Mouse (Mus musculus) urinary bladder, postnatal 14 days (tissue): ENCODE measurements at regions not wholly inside any gene's neighbourhood (a gene's known extent, or its start where the extent isn't known, plus 50 kb on each side); places are given as distances from the start of the nearest gene placed in this dataset.
A peak's percentile ranks its signal among the peaks of the same experiment; 100 is the strongest.
"Not testable (repeated sequence)": the region's sequence is repeated elsewhere in the genome, so short reads cannot be mapped to it uniquely, and the experiment has no call there.

ENCODE experiments used
- DNase-seq: peaks from one replicate; pipeline ENCODE4 v3.0.0; 2021; ENCODE audit warnings: low spot score

DNA sequence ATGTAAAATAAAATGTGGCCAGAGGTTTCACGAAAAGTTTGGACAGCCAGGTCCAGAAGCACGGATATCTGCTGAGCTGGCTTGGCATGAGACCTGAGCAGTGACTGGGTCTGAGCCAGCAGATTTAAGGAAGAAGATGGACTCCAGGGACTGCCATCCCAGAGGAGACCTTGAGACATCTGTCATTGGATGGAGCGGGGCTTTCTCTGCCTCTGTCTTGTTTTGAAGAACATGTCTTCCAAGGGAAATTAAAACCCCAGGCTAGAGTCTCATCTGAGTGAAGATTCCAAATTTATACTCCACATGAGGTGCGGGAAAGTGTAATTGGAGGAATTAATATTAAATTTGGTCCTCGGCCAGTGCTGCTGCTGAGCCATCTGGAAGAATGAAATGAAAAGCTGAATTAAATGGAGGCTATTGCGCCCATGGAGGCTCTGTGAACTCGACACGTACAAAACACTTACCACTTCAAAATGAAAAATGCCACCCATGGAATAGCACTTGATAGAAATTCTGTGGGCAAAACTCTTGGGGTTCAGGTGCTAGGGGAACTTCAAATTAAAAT, 129.8 kb upstream of the Adcy2 start:
- DNase-seq, result no peak

DNA sequence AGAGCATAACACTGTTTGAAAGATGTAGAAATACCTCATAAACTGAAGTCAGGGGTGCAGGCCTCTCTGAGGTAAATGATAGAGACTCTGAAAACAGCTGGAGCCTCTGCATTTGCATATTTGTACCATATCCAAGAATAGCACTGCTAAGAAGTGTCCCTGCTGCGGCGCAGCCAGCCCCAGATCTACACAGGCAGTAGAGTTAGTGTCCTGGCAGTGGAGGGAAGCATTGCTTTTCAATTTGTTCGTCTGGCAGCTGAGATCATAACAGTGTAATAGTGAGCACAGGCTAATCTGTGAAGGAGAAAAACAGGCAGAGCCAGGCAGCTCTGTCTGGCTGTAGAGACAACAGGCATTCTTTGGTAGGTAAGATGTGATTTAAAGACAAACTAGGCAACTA, 128.2 kb upstream of the Adcy2 start:
- DNase-seq, result no peak

GRCm38 (mm10) chr13:69118743-69119142, 119.4 kb upstream of the Adcy2 start:
- DNase-seq, result not testable (repeated sequence)

GRCm38 (mm10) chr13:69109168-69109567, 109.8 kb upstream of the Adcy2 start:
- DNase-seq, result no peak

DNA sequence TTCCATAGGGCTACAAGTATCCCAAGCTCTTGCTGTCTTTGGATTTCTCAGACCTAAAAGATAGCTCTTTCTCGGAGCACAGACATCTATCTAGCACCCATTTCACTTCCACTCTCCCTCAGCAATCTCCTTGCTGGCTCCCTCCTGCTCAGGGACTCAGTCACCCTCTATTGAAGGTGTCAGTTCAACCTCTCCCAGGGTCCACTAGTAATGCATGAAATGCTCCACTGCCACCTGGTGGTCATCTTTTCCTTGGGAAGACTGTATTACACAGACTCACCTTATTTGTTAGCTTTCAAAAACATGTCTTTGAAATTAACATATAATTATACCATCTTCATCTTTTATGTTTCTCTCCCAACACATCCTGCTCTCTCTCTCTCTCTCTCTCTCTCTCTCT, 87.3 kb upstream of the Adcy2 start:
- peak; percentile 45 for DNase-seq

DNA sequence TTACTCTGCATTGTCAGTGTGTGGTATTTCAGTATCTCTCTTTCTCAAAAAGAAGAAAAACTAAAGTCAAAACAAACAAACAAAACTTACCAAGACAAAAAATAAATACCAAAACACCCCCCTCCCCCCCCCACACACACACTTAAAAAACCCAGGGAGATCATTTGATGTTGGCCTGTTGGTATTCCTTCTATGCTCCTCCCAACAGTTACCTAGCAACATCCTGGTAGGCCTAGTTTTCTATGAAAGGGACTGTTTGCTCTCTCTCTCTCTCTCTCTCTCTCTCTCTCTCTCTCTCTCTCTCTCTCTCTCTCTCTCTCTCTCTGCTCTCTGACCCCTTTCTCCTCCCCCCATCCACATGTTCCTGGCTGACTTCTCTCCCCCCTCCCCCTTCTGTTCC, 71.0 kb upstream of the Adcy2 start:
- DNase-seq, result no peak

GRCm38 (mm10) chr13:69069817-69070216, 70.5 kb upstream of the Adcy2 start:
- no peak for DNase-seq

DNA sequence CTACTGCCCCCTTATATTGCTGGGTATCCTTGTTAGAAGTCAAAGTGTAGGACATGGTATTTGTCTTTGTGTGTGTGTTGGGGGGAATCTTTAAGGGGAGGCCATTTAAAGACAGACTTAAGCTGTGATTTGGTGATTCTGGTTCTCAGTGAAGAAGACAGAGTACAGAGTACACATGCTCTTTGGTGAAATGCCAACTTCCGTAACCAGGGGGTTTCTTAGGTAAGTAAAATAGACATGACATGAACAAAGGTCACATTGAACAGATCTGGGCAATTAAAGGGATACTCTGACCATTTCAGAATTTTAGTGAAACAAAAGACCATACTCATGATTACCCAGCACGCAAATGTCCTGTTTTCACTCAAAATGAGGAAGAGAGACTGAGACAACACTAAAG, 67.3 kb upstream of the Adcy2 start:
- DNase-seq, result no peak

- no peak for DNase-seq
Measured at GRCm38 (mm10) chr13:69065285-69065684, 65.9 kb upstream of the Adcy2 start.

GRCm38 (mm10) chr13:69062692-69063233, 63.4 kb upstream of the Adcy2 start:
- DNase-seq, result no peak

DNA sequence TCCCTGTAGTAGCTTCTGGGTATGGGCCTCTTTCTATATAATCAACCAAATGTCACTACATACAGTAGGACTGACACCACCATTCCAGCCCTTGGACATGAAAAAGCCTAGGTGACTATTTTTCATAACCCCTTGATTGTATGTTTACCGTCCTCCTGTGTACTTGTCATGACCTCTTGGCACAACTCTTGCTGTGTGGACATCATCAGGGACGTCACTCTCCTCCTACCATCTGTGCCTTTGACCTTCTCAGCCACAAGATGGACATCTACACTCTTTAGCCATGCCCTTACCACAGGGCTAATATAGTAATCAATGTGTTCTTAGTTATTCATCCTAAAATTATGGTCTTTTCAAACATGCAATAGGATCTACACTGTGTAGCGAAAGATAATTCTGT, 62.1 kb upstream of the Adcy2 start:
- no peak for DNase-seq
